Mouse (Mus musculus): ENCODE results near the gene Npvf.

GRCm38 (mm10) chr6:50661729-50662128 lies 7.5 kb upstream of the Npvf start:
- no peak for TF ChIP-seq CTCF (IDR thresholded peaks at IDR 0.05; ENCODE audit: low read depth, low read length)
- TF ChIP-seq POLR2A (IDR thresholded peaks at IDR 0.05; ENCODE audit: insufficient read depth, low read length) = no peak
- no peak for TF ChIP-seq EP300 (IDR thresholded peaks at IDR 0.05; ENCODE audit: insufficient read depth, low read depth, low read length)
